In the genomic region with DNA sequence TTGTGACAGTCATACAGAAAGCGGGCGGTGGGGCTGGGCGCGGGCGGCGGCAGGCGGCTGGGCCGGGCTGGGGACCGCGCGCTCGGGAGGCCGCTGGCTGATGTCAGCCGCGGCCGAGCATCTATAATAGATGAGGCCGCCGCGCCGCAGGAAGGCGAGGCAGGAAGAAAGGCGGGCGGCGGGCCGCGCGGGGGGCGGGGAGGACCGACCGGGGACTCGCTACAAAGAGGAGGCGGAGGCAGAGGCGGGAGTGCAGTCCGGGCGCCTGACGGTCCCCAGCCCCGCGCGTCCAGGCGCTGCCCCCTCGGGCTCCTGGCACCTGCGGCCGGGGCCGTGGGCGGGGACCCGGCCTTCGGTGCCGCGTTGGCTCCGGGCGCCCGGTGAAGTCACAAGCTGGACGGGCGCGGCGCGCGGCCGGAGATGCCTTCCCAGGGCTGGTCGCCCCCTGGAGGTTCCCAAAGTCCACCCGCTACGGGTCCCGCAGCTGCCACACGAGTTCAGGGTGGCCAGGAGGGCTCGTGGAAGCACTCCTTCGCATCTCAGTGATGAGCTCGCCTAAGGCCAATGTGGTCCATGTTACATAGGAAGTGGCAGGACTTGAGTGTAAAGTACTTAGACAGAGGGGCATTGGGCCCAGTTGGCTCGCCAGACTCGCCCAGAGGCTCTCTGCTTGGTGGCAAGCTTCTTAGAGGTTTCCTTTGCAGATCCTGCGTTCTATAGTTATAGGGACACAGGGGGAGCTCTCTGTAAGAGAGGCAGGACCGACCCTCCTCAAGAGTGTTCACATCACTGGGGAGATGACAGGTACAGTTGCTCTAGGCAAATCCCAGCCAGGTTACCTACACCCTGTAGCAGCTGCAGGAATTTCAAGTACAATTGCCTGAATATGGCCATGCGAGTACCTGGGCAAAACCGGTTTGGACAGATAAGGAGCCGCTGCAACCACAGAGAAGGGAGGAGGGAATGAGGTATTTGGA, we compare ENCODE assay signal across 8 mouse cellular contexts. TPM values are rescaled to one million over a fixed set of nuclear protein-coding genes. Genes with fewer than 3 reads are reported as not detected.
DNase-seq lines count a peak whose midpoint lies in the region; ATAC-seq lines count a peak whose summit lies in the region.

TSS of gene Coro2b (minus strand) at position 390 of the 977 bp plus-strand sequence.

- peak; percentile 15 for ATAC-seq in frontal cortex, adult (ENCODE audit: low TSS enrichment)
- peak; percentile 31 for ATAC-seq in common myeloid progenitor, adult 5-6 weeks (replicated peaks; ENCODE audit: low read depth, poor library complexity, severe bottlenecking)

- no peak for DNase-seq in frontal cortex, postnatal 14 days (ENCODE audit: low spot score in 2 of 2)
- DNase-seq in gastrocnemius, postnatal 36 days = peak; percentile 66 to 75
- peak; percentile 69 for DNase-seq in induced T-regulatory cell, adult 2 months (ENCODE audit: low read depth)
- DNase-seq in left cerebral cortex, postnatal 14 days (ENCODE audit: low spot score in 2 of 2) = peak; percentile 47 to 71
- peak; percentile 67 for DNase-seq in mesoderm, embryonic 11.5 days (ENCODE audit: low read depth, low spot score)
- DNase-seq in spleen, postnatal 36 days (ENCODE audit: low spot score in 2 of 2) = peak; percentile 37 to 55

- intact Hi-C loops in gastrocnemius, postnatal 36 days (cut with DNase I) = no loop called here
- intact Hi-C loops in left cerebral cortex, postnatal 14 days (cut with DNase I) = loop anchor here (5.0 kb wide), 1 partner anchor 45 kb away; no protein-coding TSS in a partner anchor

RNA-seq across cellular contexts. Expression of gene Coro2b, which starts in this region (rescaled TPM):
- total RNA-seq in common myeloid progenitor, adult 5-6 weeks (2017) = 0.87 TPM in 1 of 2 replicates, not detected in the other
- total RNA-seq in gastrocnemius, postnatal 36 days (2021) = 1 to 10 TPM; 5.5 to 6.8 TPM
- 100 to 1,000 TPM; 142 to 155 TPM for total RNA-seq in left cerebral cortex, postnatal 14 days (2021)

Comparison
In these comparisons a context has a peak if more than half of its experiments do, and no peak if none do; other contexts are left out.
1. RNA of gene Coro2b (total RNA-seq): 142 to 155 TPM in left cerebral cortex, postnatal 14 days; 5.5 to 6.8 TPM in gastrocnemius, postnatal 36 days and 0.87 TPM in common myeloid progenitor, adult 5-6 weeks; every median in the first group is over 10 times any median in the second.
2. Peak in ATAC-seq in common myeloid progenitor, adult 5-6 weeks; RNA of the gene not detected or under 1 TPM.
3. DNase-seq: peak in gastrocnemius, postnatal 36 days (2 of 2), induced T-regulatory cell, adult 2 months (single experiment), left cerebral cortex, postnatal 14 days (2 of 2), mesoderm, embryonic 11.5 days (single experiment) and spleen, postnatal 36 days (2 of 2); none in frontal cortex, postnatal 14 days (0 of 2).